Mouse (Mus musculus) urinary bladder, adult 2 months (tissue): ENCODE results near the gene Lbx1. TPM values are rescaled to one million over a fixed set of nuclear protein-coding genes. Genes with fewer than 3 reads are reported as not detected.

Source experiments
- DNase-seq: peaks from one replicate; pipeline ENCODE4 v3.0.0; 2022; ENCODE audit warnings: low spot score
- polyA plus RNA-seq: library from polyadenylated mRNA; depleted of rRNA; stranded (reverse); fragments of >200 nt; gene quantifications from 2 replicates; pipeline ENCODE4 v1.2.3, GENCODE M21; 2012; rRNA removed

Gene Lbx1
- 0.03 and 0.11 TPM in 2 replicates for polyA plus RNA-seq

DNA sequence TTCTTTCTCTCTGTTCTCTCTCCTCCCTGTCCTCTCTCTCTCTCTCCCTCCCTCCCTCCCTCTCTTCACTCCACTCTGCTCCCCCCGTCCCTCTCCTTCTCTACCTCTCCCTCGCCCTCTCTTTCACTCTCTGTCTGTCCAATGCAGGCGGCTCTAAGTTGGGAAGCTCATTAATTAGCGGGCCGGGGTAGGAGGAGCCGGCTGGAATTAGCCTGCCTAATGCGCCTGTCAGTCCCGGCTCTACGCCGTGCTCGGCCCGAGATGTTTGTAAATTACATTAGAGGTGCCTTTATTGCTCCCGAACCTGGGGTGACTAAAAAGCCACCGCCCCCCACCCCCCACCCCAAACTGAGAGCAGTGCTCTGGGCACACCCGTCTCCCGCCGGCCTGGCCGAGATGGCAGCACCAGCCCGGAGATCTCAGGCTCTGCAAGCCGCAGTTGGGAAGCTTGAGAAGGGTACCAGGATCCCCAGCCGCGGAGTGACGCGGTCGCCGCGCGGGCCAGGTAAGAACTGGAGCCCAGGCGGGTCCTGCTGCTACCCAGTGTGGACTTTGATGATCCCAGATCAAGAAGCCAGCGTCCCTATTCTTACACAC, at the start of gene Lbx1:
Gene Lbx1 (minus strand): TSS at position 47 of the 597 bp plus-strand sequence.
- no peak for DNase-seq

DNA sequence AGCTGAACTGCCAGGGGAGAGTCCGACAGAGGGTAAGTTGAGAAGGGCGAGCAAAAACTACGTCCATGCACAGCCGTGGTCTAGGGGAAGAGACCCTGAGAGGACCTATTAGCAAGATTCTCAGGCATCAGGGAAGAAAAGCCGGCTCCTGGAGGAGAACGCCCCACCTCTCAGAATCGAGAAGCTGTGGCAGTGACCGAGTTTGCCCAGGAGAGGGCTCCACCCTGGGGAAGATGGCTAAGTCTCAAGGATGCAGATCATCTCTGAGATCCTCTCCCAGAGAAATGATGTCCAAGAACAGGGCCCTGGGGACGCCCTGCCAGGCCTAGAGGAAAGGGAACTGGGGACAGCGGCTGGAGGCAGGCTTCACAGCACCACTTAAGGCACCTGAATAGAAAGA, 47.7 kb upstream of the Lbx1 start:
- DNase-seq, result no peak

DNA sequence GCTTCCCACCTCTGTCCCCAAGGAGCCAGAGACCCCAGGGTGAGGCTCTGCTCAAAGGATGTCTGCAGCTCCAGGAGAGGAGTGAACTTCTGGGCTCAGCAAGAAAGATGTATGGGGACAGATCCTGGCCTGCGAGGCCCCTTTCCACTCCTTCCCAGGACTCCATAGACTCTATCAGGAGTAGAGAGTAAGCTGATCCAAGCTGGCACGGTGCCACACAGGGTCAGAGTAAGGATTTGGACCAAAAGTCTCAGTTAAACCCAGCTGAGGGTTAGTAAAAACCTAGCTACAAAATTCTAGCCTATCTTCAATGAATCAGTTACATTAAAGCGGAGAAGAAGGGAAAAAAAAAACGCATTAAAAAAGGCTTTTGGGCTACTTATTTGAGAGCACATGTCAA, 40.6 kb upstream of the Lbx1 start:
- no peak for DNase-seq

DNA sequence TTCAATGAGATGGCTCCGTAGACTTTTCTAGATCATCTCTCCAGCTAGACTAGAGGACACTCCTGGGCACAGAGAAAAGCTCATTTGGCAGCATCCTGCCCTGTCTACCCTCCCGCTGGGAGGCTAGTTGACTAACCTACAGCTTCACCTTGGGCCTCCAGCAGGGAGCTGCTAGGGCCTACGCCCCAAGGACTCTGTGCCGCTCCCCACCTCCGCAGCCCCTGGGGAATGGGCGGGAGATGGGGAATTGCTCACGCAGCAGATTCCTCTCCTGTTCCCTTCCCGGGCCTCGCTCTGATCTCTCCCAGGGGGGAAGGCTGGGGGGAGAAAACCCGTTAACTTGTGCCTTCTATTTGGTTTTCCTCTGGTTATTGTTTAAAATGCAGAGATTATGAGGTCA, 36.4 kb upstream of the Lbx1 start:
- DNase-seq, result no peak

DNA sequence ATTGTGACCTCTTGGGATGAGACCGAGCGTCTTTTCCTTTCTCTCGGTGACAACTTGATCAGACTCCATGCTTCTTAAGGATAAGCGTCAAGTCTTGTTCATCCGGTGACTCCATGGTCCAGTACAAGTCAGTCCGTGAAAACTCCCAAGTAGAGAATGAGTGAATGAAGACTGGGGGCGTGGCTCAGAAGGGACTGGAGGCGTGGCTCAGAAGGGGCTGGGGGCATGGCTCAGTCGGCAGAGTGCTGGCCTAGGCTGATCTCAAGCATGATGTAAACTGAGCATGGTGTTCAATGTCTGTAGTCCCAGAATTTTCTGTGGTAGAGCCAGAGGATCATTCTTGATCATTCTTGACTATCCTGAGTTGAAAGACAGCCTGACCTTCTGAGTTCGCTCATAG, 27.4 kb upstream of the Lbx1 start:
- no peak for DNase-seq

DNA sequence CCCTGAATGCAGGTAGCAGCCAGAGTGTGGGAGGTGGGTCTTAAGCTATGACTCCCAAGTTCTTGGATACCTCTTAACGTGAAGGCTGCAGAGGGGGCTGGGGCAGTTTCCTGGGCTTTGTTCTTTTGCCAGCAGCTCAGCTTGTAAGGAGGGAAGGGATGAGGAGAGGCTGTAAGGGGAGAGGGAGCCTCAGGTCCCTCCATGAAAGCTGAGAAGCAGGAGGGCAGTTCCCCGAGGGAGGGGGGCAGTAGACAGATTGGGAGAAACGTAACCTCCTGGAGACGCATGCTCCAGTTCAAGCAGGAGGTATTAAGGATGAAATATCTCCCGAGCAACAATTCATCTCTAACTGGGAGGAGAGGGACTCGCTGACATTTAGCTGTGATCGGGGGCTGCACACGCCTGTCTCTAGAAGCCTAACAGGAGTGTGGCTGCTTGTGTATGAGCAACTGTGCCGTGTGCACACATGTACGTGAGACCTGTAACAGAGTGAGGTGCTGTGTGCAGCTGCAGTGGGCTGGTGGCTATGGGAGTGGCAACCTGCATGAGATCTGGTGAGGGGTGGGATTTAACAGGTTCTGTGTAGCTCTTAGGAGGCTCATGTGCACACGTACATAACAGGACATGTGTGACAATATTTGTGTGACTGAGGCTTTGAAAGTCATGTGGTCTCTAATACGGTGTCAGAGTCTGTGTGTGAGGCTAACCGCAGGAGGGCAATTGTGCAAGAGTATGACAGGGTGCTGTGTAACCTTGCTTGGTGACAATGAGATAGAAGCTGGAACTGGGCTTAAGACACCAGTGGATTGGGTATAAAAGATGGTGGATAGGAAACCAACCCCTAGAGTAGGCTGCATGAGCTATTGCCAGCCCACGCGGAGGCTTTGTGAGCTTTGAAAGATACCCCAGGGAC, 22.1 kb upstream of the Lbx1 start:
- no peak for DNase-seq

DNA sequence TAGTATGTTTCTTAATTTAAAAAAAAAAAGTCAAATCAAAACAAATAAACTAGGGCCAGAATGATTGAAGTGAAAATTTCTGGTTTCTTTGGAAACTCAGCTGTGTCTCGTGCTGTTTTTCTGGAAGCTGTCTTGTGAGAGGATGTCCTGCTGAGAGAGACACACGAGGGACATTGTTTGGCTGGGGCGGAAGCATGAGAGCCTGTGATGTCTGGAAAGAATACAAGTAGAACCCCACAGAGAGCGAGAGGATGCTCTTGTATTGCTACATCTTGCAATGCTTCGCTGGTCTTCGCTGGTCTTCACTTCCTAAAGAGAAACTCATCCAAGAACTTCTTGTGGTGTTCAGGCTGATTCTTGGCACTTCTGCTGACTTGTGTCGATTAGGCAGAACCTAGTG, 19.2 kb upstream of the Lbx1 start:
- no peak for DNase-seq

DNA sequence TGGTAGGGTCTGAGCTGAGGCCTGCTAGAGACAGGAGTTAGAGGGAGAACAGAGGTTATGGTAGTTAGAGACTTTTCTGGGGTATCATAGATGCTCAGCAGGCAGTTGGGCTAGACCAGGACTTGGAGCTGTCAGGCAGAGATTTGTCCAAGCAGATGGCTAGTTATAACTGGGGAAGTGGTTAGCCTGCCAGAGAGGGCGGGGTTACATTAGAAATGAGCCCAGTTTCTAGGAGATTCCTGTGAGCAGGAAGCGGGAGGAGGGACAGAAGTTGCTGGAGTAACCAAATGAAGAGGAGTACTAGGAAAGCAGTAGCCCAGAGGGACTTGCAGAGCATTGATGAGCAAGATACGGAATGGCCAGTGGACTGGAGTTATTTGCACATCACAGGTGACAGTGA, 16.8 kb upstream of the Lbx1 start:
- no peak for DNase-seq

DNA sequence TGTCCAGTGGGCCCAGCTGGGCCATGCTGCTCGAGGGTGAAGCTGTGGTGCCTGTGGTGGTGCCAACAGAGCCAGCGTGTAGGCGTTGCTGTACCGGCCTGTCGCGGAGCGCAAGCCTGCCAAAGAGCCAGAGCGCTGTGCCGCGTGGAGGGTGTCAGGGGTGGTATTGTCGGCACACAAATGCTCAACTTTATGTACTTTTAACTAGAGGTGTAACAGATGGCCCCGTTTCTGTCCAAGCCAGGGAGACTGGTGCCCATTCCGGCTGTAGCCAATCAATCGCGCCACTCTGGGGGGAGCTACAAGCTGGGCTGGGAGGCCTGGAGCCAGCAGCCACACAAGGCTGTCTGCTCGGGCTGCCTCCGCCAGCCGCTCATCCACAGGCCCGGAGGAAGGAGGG, 13.1 kb upstream of the Lbx1 start:
- DNase-seq, result no peak

DNA sequence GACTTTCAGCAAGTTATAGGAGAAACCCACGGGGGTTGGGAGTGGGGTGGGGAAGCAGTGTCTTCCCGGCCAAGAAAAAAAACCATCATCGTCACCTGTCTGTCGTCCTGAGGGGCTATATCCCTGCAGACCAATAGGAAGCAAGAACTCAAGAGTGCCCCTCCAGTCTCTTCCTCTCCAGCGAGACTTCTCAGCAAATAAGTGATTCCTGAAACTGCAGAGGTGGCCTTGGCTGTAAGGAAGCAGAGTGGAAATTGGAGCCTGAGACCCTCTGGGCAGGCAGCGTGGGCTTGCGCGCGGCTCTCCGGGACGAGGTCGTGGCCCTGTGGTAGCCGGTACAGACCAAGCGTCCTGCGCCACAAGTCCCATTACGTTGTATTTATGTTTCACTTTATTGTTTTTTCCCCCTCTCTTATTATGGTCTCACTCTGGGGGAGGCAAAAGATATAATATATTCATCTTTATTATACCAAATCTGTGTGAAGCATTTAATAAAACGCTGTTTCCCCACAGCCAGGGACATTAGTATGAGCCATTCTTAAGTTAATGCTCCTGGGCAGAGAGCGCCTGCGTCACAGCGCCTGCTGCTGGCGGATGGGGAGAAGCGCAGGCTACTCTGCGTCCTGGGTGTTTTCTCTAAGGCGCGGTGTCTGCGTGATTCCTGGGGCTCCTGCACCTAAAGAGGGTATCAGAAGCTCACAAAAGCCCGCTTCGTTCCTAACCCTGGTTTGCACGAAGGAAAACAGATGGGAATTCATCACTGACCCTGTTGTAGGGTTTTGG, 8.5 kb upstream of the Lbx1 start:
- DNase-seq, result no peak

DNA sequence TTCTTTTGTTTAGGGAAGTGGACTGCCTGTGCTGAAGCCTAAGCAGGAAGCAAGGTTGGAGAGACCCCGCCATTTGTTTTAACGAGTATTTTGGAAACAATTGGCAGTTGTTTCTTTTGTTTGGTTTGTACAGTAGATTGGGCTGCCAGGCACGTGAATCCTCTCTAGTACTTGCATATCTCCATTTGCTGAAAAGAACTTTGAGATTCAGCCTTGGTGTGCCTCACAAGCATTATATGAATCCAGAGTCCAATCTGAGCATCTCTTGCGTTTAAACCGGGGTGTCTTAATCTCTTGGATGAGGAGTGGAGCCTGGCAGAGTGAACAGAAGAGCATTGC, 7.6 kb upstream of the Lbx1 start:
- DNase-seq, result no peak

DNA sequence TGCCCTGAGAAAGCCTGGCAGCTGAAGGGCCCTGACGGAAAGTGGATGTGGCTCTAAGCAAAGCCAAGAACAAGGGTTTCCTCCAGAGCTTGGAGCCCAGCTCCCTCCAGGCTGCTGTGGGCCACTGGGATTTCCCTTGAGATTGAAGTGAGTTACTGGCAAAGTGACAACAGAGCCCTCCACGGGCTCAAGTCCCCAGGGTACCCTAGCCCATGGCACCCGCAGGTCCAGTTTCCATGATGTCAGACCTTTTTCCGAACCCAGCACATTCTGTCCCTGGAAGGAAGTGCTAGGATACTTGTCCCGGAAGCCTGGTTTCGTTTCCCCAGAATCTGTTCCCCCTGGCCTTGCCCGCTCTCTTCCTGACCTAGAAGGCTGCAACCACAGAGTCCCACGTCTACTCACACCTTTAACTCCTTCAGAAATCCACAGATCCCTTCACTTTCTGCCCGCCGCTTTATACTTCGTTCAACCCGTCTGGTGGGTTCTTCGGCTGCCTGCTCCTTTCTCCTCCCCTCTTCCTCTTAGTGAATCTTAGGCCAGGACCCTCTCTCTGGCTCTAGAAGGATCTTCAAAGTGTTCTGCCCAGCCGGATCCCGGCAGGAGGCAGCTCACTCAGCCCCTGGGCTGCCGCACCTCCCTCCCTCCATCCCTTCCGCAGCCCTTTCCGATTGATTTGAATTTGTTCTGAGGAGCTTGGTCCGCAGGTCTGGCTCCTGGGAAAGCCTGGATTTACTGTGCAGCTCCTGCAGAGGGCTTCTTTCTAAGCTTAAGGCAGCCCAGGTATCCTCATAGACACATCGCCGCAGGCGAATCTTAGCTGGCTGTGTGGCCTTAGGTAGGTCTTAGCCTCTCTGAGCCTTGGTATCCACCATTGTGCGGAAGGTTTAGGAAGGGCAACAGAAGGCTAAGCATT, 7.0 kb upstream of the Lbx1 start:
- no peak for DNase-seq

DNA sequence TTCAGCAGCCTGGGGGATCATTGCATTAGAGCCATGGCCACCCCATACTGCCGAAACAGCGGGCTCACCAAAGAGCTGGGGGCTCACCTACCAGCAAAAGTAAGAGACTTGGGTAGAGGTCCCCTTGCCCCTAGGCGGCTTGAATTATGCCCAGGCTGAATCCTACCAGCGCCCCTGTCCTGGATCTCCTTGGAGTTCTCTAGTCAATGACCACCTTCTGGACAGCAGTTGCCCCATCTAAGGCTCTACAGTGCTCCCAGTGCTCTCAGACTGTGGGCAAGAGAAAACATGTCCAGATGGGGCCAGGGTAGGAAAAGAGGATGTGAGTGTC, 6.4 kb upstream of the Lbx1 start:
- no peak for DNase-seq

DNA sequence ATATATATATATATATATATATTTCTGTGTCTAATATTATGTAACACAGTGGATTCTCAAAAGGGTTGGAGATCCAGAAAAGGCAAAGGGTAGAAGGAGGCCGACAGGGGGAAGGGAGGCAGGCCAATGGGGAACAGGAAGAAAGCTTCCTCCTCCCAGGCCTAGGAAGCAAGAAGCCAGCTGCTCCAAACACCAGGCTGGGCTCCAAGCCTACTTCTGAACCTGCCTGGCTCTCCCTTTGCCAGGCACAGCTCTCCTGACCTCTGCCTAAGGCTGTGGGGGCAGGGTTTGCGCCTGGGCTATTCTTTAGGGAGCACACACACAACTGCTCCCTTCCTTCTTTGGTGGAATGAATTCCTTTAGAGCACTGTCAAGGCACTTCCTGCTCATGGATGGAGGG, 4.4 kb upstream of the Lbx1 start:
- DNase-seq, result no peak

DNA sequence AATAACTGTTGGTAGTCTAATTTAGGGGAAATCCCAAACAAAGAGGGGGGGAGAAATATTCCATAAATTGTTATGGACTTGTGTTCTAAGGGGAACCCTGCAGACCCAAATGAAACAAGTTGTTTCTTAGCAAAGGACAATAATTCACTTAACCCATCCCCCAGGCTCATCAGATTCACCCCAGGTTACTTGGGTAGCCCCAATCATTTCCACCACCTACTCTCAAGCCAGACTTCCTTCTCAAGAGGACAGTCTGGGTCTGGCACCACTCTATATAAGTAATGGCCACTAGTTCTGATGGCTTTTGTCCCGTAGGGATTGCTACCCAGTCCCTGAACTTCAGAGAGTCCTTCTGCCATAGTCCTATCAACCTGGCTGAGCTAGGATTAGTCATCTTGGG, 3.6 kb upstream of the Lbx1 start:
- no peak for DNase-seq

DNA sequence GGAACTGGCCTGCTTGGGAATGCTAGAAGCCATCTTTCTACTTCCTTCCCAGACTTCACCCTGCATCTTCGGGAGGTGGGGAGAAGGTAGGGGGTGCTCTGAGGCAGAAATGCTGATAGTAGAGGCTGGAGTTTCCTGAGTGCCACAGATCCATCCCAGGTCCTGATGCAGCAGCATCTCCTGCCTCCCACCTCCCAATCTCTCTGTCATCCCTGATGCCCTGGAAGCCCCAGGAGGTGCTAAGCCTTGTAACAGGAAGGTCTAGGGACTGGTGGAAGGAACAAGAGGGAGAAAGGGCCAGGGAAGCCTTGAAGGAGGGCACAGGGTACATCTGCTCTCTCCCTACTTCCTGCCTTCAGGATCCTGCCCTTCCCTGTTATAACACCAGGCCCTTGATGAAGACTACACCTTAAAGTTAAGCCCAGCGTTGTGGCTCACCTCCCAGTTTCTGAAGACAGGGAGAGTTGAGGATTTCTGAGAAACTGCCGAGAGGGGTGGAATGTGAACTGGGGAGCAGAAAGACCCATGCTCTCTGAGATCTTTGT, 2.1 kb upstream of the Lbx1 start:
- DNase-seq, result no peak

DNA sequence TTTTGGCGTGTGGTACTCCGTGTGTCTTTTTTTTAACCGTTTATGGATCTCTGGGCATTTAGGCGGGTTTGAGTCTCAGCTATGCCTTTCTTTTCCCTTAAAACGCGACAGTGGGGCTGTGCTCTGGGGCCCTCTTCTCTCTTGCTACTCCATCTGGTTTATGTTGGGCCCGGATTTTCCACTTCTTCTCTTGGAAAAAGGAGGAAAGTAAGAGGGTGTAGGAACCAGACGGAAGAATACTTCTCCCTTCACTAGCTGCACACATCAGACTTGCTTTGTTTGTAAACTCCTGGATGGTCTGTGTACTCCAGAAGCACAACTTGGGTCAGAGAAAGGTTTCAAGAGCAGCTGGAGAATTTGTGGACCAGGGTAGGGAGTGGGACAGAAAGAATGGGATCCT, 1.5 kb upstream of the Lbx1 start:
- no peak for DNase-seq

DNA sequence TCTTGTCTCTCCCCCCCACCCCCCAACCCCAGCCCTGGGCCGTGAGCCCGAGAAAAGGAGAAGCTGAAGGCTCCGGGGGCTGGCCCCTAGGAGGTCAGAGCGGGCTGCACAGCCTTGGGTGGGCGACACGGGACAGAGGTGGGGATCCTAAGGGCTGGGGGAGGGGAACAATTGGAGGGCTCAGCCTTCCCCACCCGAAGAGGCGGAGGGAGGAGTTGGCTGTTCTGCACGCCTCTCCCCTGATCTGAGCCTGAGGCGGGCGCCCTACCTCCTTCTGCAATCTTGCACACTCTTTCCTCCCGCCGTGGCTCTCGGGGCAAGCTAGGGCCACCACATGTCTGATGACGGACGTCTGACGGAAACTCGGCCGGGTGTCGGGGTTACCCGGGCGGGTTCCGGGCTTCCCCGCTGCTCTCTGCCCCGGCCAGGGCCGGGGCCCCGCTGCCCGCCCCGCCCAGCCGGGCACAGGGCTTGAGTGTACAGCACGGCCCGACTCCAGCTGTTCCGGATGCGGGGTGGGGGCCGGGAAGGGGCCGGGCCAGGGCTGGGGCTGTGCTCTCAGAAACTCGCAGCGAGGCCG, 841 bp upstream of the Lbx1 start:
- no peak for DNase-seq

DNA sequence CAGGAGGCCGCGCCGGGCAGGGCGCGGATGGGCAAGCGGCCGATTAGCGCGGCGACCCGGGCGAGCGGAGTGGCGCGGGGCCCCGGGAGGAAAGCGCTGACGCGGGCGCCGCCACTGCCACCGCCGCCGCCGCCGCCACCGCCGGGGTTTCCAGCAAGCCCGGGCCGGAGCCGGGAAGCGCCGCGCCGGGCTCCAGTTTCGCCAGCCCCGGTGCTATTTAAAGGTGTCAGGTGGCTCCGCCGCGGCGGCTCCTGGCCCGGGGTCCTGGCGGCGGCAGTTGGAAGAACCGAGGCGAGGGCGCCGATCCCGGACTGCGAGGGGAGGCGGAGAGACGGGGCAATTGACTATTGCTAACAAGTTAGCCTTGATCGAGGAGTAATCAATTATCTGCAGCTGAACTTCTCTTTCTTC, 276 bp downstream of the Lbx1 start:
- no peak for DNase-seq

DNA sequence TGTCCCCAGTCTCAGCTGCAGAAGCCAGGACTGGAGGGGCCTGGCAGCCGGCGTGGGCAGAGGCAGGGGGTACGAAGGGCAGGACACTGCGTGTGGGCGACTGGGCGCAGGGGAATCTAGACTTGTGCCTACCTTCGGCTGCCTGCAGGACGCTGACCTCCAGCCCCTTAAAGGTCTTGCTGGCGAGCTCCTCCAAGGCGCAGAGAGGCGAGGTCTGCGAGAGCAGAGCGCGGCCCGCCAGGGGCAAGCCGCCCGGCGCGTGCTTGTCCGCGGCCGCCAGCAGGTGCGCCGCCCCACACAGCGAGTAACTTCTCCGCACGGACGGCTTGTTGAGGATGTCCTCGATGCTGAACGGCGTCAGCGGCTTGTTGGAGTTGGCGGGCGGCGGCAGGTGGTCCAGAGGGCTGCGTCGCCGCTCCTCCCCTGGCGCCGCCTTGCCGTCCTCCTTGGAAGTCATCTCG, 811 bp downstream of the Lbx1 start:
- DNase-seq, result no peak

DNA sequence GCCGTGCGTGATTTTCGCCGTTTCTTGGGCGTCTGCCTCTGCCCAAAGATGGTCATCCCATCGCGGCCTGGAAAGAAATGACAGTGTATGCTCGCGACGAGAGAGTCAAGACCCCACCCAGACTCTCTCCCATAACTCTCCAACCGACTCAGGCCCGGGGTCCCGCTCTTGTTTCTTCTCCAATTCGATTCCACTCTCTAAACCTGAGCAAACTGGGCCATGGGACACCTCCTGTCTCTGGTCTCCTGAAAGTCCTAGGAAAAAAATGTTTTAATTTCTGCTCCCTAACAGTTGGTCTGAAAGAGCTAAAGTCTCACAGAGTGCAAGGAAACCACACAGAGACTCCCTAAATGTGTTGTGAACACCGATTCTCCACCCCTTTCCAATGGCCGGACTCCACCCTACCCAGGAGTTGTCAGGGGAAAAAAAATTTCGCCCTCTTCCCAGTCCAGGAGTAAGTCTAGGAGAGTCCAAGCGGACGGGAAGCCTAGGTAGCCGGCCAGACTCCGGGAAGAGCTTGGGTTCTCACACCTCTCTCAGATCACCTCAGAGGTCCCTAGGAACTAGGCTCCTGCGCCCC, 1.3 kb downstream of the Lbx1 start:
- no peak for DNase-seq
